Comparison of ENCODE assay signal across 9 mouse cellular contexts in genomic region chr8:48511137-48511536, GRCm38 (mm10).
DNase-seq lines count a peak whose midpoint lies in the region; ATAC-seq and TF ChIP-seq lines count a peak whose summit lies in the region.
"Had no signal": no experiment of that assay in that cellular context is flagged by ENCODE, and none has a peak within 500 bp of the region (broad histone marks: within the 10 kb centered on the region; RNA-seq: fewer than 3 reads in every experiment).

No protein-coding gene starts in this region.

- no peaks in the 10 kb centered on the region for H3K27me3 ChIP-seq in lung, embryonic 16.5 days (ENCODE audit: control insufficient read depth, insufficient read depth, low read depth, low read length)

- 71% methylated on average over 14 of the region's 14 CpGs for WGBS in lung, embryonic 16.5 days
- 70% methylated on average over 14 of the region's 14 CpGs for WGBS in lung, adult 2 months

- H3K4me2 ChIP-seq in lung, embryonic 16.5 days (ENCODE audit: low read depth, low read length) = peak overlapping the region; percentile 31; the same call in 1 of the 2 replicates

- TF ChIP-seq POLR2A in lung, adult 2 months (IDR thresholded peaks at IDR 0.05; ENCODE audit: borderline replicate concordance, extremely low read depth, low read depth, low read length) = no peak

- no peak overlapping the region for H3K9ac ChIP-seq in lung, embryonic 16.5 days (ENCODE audit: low read length)

- no peaks in the 10 kb centered on the region for H3K9me3 ChIP-seq in lung, embryonic 16.5 days (ENCODE audit: control insufficient read depth, low read length)

- ATAC-seq in frontal cortex, adult (ENCODE audit: low TSS enrichment) = peak; percentile 76
- ATAC-seq in lung, embryonic 16.5 days (ENCODE audit: low read depth) = no peak

- peak overlapping the region; percentile 5; the same call in 1 of the 2 replicates for H3K4me3 ChIP-seq in lung, embryonic 16.5 days (ENCODE audit: low read length)
- no peak overlapping the region for H3K4me3 ChIP-seq in lung, adult 2 months (replicated peaks; ENCODE audit: extremely low read depth, low read depth, low read length)
- H3K4me3 ChIP-seq: midbrain, embryonic 10.5 days had no signal

- no peak overlapping the region for H3K27ac ChIP-seq in lung, embryonic 16.5 days (ENCODE audit: low read length)
- H3K27ac ChIP-seq: midbrain, embryonic 10.5 days had no signal

- TF ChIP-seq CTCF in lung, adult 2 months (IDR thresholded peaks at IDR 0.05; ENCODE audit: insufficient read depth, low read length) = no peak

- DNase-seq in frontal cortex, postnatal 14 days (ENCODE audit: low spot score in 2 of 2) = no peak
- DNase-seq in lung, adult 2 months = no peak
- peak; percentile 15 for DNase-seq in gastrocnemius, postnatal 25 days
- DNase-seq in right cerebral cortex, postnatal 25 days = peak; percentile 42
- no peak for DNase-seq in thymus, postnatal 4 days
- no peak for DNase-seq in embryo, embryonic 9.5 days (ENCODE audit: extremely low spot score)

- H3K36me3 ChIP-seq in lung, embryonic 16.5 days (ENCODE audit: control insufficient read depth, insufficient read depth, low read length) = no peaks in the 10 kb centered on the region

- H3K4me1 ChIP-seq in lung, embryonic 16.5 days (replicated peaks; ENCODE audit: control insufficient read depth, insufficient read depth, low read length) = no peaks in the 10 kb centered on the region; the same call in 1 of the 2 replicates
- no peaks in the 10 kb centered on the region for H3K4me1 ChIP-seq in lung, adult 2 months (ENCODE audit: control insufficient read depth, insufficient read depth, low read length)

Comparison
In these comparisons a context has a peak if more than half of its experiments do, and no peak if none do; other contexts are left out.
1. DNase-seq: peak in gastrocnemius, postnatal 25 days (single experiment) and right cerebral cortex, postnatal 25 days (single experiment); none in frontal cortex, postnatal 14 days (0 of 2), lung, adult 2 months (single experiment), thymus, postnatal 4 days (single experiment) and embryo, embryonic 9.5 days (single experiment).